Mouse (Mus musculus) cerebellum, adult (tissue): ENCODE data around the gene Arhgap32.
A peak's percentile ranks its signal among the peaks of the same experiment; 100 is the strongest.
"Not testable (repeated sequence)": the region's sequence is repeated elsewhere in the genome, so short reads cannot be mapped to it uniquely, and the experiment has no call there.

Experiments used
- ATAC-seq: cut with Nextera tagmentation; 2 replicates; pipeline ENCODE4 v1.9.2; 2017; ENCODE audit warnings: mild to moderate bottlenecking, moderate library complexity, mixed read lengths; ENCODE audit not compliant: insufficient number of reproducible peaks, low FRiP score, low TSS enrichment

Arhgap32 gene

DNA sequence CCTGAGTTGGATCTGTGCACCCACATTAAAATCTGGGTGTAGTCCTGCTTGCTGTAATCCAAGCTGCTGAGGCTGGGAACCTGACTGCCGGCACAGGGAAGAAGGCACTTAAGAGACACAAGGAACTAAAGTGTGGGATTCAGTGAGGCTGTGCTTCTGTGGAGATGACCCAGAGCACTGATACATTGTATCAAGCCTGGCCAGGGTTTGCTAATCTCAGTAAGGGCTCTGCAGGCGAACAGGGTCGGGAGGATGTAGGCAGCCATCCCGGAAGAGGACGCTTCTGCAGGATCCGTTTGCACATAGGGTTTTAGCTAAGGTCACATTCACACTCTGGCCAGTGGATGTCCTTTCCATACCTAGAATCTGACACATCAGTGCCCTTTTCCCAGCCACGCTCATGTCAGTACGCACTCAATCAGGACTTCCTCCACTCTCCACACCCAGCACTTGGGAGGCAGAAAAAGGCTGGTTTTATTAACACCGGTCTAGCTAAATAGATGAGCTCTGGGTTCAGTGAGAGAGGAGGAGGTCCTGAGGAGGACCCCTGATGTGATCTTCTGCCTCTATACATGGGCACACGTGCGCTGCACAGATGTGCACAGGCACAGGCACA lies 20.9 kb downstream of the Arhgap32 start:
- ATAC-seq, result no peak

DNA sequence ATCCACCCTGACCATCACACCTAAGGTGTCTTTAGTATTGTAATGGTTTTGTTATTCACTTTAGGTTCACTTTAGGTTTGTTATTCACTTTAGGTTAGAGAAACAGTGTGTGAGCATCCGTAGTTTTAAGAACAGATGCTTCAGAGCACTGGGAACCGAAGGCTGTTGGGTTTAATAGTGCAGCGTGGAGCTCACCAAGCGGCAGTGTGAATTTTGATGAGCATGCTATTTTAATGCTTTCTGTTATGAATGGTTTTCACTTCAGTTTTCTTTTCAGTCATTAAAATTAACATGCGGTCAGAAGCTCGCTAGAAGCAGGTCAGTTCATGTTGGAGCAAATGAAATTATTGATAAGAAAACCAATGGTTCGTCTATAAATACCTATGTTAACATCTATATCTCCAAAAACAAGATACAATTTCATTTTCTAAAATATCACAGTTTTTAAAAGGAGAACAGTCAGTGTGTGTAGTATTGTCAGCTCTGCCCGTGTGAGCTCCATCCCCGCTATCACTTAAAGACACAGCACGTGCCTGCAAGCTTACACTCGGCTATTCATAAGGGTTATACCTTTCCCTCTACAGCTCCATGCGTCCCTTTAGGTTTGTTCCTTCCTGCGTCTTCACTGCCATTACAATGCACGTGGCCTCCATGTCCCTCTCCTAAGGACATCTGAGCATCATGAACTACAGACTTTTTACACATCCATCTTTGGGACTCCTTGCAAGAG lies 21.9 kb downstream of the Arhgap32 start:
- no peak for ATAC-seq

DNA sequence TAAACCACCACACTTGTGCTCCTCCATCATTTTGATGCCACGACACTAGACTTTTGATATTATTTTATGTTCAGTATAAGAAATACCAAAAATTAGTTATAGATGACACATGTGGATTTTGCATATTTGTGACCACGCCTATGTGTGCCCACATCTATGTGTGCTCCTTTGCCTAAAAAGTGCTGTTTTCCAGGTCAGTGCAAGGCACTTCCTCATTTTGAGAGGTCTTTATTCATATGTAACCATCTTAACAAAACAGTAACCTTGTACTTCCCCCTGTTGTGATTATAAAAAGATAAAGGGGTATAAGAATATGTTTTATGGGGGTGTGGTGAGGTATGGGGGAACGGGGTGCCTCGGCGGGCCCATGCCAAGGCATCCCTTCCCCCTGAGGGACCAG lies 22.7 kb downstream of the Arhgap32 start:
- ATAC-seq, result no peak

DNA sequence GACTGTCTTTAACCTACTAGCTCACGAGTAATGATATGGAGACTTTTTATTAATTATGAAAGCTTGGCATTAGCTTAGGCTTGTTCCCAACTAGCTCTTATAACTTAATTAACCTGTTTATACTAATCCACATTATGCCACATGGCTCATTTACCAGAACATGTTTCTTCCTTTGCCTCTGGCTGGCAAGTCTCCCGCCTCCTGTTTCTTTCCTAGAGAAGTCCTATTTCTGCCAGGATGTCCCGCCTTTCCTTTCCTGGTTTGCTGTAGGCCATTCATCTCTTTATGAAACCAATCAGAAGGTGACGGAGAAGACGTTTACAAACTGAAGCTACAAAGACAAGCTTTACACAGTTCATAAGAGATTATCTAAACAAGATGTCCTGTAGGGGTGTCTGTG lies 23.7 kb downstream of the Arhgap32 start:
- ATAC-seq, result no peak

DNA sequence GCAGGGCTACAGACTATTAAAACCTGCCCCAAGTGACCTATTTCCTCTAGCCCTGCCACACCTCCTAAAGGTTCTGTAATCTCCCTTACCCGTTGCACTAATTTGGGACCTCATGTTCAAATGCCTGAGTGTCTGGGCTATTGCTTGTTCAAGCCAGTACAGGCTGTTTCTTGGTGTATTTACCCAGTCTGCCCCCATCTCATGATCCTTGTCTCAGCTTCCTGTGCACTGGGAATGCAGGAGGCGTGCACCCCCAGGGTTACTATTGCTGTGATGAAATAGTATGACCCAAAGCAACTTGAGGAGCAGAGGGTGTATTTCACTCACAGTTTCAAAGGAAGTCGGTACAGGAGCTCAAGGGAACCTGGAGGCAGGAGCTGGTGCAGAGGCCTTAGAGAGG lies 26.9 kb downstream of the Arhgap32 start:
- ATAC-seq, result no peak

DNA sequence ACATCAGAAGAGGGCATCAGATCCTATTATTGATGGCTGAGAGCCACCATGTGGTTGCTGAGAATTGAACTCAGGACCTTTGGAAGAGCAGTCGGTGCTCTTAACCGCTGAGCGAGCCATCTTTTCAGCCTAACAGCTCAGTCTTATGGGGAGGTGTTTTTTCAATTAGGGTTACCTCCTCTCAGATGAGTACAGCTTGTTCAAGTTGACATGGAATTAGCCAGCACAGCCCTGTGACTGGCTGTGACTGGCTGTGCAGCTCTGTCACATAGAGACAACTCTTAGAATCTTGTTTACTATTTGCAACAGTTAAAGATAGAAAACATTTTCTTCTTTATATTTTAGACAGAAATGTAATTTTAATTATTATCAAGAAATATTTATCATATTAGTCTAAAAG lies 27.5 kb downstream of the Arhgap32 start:
- no peak for ATAC-seq

DNA sequence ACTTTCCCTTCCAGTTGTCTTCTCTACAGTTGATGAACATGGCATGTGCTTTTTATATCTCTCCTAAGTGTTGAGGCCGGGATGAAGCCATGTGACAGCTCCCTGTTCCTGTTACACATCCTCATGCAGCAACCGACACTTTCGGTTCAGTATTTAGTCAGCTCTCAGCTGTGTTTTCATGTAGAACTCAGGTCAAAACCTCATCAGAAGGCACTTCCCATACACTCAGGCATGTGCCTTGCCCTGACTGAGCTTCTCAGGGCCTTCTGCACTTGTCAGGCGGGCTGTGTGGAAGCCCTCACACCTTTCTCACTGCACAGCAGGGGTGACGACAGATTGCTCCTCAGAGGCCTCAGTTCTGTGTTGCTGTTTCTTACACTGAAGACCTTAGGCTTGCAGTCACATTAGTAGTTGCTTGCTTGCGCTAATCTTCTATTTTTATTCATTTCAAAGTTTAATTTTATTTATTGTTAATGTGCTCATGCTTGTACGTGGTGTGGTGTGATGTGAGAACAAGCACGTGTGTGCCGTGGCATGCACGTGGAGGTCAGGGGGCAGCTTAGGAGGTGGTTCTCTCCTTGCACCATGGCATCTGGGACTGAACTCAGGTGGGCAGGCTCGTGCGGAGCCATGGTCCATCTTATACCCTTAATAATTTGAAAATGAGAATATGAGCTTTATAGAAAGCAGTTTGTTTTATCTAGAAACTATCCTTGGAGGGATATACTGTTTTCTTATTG lies 30.5 kb downstream of the Arhgap32 start:
- ATAC-seq, result no peak

DNA sequence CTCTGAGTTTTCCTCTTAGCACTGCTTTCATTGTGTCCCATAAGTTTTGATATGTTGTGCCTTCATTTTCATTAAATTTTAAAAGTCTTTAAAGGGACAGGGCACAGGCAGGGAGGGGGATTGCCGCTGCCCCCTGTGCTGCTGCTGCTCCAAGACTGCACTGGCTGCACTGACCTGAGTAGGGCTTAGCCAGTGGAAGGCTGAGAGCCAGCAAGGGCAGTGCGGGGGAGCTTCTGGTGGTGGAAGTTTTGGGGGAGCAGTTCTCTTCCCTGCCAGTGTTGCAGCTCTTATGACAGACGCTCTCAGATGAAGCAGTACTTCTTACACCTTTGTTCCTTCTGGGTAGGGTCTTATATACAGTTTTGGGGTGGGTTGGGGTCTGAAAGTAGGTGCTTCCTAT lies 33.3 kb downstream of the Arhgap32 start:
- no peak for ATAC-seq

DNA sequence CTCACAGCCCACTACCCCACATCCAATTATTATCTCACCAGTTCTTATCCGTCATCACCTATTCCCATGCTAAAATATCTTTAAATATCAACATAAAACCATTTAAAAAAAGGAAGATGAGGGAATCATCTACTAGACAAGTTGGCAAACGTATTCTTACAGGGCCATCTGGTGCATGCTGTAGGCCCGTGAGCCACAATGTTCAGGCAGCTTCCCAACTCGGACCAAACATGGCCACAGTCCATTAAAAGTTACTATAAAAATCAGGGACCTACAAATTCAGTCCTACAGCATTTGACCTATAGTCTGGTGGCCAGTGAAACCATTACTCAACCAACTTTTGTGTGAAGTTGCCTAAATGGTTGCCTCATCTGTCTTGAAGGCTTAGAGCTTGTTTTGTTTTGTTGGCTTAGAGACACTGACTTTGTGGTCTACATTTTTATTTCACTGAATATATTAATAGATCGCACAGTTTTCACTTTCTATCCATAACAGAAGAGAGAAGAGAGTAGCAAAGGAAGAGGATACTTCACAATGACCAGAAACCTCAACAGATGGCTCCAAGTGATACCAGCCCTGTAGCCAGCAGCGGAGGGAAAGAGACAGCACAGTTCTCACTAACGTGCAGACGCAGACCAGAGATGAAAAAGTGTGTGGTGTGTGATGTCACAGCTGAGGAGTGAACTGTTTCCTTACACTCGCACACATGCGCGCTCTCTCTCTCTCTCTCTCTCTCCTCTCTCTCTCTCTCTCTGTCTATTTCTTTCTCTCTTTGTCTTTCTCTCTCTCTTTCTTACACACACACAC lies 34.1 kb downstream of the Arhgap32 start:
- ATAC-seq, result no peak

DNA sequence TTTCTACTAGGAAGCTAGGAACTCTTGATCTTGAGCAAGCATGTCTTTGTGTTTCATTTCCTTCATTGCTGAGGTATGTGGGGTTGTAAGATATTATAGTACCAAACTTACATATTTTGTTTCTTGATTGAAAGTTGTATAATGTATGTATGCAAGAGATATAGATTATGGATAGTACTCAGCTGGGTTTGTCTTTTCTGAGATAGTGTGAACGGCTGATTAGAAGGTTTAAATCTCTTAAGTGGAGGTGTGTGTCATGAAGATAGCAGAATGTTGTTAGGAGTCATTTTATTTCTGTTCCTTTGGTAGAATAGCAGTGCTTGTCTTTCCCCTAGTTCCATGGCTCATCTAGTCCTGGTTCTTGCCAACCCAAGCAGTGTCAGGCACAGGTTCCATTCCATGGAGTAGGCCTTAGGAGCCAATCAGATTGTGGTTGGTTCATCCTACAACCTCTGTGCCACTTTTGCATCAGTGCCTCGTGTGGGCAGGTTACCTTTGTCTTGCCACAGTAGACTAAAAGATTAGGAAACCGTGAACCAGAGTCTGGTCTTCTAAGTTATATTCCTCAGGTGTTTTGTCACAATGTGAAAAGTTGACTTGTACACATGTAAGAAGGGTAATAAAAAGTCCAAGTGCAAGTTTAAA lies 38.9 kb downstream of the Arhgap32 start:
- no peak for ATAC-seq

DNA sequence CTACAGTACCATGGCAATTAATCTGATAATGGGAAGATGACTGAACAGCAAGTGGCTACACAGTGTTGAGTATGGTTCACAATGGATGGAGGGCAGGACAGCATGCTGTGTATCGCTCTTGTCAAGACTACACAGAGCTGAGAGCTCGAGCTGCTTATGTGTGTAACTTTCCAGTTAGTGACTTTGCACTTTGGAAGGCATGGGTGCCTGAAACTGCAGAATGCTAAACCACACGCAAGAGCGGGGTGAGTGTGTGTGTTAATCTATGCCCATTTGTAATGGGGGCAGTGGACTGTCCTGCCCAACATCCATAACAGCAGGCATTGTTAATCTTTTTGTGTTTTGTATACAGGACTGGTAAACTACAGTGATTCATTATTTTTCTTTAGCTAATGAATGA lies 40.8 kb downstream of the Arhgap32 start:
- ATAC-seq, result no peak

DNA sequence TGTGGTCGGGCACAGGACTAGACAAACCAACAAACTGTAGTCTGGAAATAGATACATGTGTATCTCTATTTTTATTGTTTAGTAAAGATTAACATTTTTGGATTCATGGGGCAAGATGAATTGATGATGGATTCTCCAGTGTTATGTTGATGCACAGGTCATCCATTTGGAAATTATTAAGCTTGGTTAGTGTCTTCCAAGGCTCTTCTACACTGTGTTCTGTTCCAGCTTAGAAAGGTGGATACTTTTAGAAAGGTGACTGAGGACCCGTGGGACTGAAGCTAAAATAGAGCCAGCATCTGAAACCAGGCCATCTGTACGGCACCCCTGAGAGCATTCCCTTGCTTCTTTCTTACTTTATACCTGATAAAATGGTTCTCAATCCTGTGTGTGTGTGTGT lies 41.3 kb downstream of the Arhgap32 start:
- ATAC-seq, result no peak

DNA sequence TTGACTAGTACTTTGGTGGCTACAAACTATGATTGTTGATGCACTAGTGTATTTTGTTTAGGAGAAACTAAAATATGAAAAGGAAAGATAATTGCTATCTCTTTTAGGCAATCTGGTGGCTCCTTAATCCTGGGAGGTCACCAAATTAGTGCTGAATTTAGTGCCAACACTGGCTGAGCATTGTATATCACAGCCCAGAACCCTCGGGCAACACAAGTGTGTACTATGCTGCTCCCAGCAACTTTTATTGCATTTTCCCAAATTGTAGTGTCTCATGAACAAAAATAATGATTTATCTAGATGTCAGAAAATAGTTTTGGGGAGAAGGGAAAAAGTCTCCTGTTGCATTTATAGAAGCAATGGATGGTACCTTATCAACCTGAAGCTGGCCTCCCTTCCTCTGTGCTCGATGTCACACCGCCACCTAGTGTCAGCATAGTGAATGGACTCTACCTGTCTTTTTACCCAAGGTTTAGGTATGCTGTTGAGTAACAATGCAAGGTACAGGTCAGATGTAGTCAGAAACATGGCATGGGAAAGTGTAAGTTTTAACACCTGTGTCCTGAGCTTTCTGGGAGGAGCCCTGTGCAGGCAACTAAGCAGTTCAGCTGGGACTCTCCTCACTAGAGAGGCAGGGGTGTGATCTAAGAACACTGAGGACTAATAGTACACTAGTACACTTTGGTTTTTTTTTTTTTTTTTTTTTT lies 43.1 kb downstream of the Arhgap32 start:
- ATAC-seq, result peak; percentile 68

DNA sequence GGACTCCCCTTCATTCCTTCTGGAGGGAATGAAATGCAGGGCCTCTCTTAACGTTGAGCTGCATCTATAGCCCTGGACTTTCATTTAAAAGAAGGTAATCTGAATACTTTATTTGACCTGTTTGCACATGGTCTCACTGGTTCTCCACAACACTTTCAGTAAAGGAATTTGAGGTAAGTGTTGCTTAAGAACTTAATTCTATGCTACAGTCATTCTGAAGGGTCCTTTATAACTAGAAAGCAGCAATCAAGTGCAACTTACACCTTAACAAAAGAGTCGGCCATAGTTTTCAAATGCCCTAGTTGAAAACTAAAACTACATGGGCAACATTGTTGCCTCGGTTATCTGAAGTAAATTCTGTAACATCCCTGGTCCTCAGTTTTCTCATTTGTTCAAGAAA lies 43.8 kb downstream of the Arhgap32 start:
- no peak for ATAC-seq

DNA sequence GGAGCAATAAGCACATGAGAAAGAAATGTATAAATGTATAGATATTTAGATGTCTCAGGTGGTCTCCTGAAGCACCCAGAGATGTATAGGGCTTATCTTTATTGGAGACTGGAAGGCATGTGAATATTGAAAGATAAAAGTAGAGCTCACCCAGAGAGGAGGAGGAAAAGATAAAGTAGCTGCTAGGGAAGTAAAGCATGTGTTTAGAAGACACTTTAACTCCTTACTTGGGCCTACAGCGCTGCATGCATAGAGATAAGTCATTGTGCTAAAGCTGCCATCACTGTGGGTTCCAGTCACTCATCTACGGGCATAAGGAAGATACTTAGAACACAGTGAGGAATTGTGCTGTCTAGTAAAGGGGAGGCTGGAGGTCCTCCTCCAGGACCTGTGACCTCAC lies 46.9 kb downstream of the Arhgap32 start:
- ATAC-seq, result no peak

DNA sequence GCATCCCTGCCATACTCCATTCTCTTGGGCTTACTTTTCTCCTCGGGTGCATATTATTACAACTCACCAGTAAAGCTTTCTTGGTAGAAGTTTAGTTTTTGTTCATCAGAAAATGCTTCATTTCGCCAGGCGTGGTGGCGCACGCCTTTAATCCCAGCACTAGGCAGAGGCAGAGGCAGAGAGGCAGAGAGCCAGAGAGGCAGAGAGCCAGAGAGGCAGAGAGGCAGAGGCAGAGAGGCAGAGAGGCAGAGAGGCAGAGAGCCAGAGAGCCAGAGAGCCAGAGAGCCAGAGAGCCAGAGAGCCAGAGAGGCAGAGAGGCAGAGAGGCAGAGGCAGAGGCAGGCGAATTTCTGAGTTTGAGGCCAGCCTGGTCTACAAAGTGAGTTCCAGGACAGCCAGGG lies 47.9 kb downstream of the Arhgap32 start:
- ATAC-seq, result not testable (repeated sequence)

DNA sequence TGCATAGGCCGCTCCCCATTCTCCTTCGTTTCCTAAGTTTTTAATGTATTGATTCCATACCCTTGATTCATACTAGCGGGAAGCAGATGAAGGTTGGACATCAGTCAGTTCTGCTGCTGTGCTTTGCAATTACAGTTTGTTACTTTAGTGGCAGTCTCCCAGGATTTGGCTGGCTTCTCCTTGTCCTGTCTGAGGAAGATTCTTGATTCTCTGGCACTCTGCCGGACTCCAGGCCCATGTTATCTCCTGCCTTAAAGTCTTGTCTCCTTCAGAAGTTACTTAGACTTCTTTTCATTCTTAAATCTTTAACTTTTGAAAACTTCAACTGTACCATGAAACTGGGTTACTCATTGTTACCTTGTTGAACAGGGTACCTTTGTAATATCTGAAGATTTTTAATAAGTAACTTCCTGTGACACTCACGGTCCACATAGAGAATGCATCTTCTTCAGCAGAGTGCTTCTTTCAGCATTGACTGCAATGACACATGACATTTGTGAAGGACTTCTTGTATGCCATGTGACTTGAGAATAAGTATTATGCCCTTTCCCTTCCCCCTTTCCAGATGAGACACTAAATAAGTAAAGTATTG lies 52.7 kb downstream of the Arhgap32 start:
- ATAC-seq, result no peak

DNA sequence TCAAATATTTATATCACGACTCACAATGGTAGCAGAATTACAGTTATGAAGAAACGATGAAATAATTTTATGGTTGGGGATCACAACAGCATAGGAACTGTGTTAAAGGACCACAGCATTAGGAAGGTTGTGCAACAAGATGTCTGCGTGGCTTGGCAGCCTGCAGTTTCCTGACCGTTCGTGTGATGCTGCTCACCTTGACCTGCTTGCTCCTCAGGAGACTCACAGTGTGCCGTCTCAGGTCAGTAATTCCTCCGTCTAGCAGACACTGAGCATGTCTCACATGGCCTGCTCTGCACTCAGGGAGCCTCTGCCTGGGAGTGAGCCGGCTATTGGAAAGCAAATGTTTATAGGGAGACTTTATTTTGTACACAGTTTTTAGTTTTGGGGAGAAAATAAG lies 54.8 kb downstream of the Arhgap32 start:
- no peak for ATAC-seq

DNA sequence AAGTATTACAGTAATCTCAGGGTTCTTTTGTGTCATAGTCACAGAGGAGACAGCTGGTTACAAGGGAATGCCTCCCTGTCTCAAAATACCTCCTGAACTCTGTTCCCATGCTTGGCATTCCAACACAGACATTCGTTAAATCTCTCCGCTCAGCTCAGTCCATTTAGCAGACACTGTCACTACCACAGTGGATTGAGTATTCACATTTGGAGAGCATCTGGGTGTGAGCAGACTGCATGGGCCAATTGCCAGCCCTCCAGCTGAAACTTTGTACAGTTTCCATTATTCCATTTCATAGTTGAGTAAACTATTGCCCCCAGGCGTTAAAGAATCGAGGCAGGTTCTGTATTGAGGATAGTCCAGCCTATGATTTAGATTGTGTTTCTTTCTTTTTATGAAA lies 60.7 kb downstream of the Arhgap32 start:
- no peak for ATAC-seq
